Mouse (Mus musculus): ENCODE data around the gene Ifna16. TPM values are rescaled to one million over a fixed set of nuclear protein-coding genes. Genes with fewer than 3 reads are reported as not detected.

Ifna16 gene
- polyA plus RNA-seq, 1 experiment = not detected

- peak; percentile 82 to 93 for DNase-seq
- Histone ChIP-seq H3K4me3 (replicated peaks; ENCODE audit: insufficient read depth, low read depth, low read length) (peak overlapping the region; percentile 97), H3K27ac (ENCODE audit: insufficient read depth, low read length) (no peak overlapping the region), H3K27me3 (ENCODE audit: control insufficient read depth, insufficient read depth, low read length) (no peaks in the 10 kb centered on the region), H3K4me1 (ENCODE audit: control insufficient read depth, insufficient read depth, low read length) (no peaks in the 10 kb centered on the region)
- WGBS = 3% methylated on average over 11 of the region's 11 CpGs
- TF ChIP-seq POLR2A (IDR thresholded peaks at IDR 0.05; ENCODE audit: borderline replicate concordance, insufficient read depth, low read length) = no peak
- TF ChIP-seq CTCF (IDR thresholded peaks at IDR 0.05; ENCODE audit: borderline replicate concordance, insufficient read depth, low read depth, low read length) = peak; percentile 93
Measured at GRCm38 (mm10) chr4:88641077-88641831, 35.5 kb downstream of the Ifna16 start.

GRCm38 (mm10) chr4:88640704-88641076 lies 36.0 kb downstream of the Ifna16 start:
- Histone ChIP-seq H3K27me3 (ENCODE audit: control insufficient read depth, insufficient read depth, low read length) (no peaks in the 10 kb centered on the region), H3K4me1 (ENCODE audit: control insufficient read depth, insufficient read depth, low read length) (no peaks in the 10 kb centered on the region), H3K27ac (ENCODE audit: insufficient read depth, low read length) (no peak overlapping the region), H3K4me3 (replicated peaks; ENCODE audit: insufficient read depth, low read depth, low read length) (peak overlapping the region; percentile 97)
- no peak for TF ChIP-seq POLR2A (IDR thresholded peaks at IDR 0.05; ENCODE audit: borderline replicate concordance, insufficient read depth, low read length)
- TF ChIP-seq CTCF (IDR thresholded peaks at IDR 0.05; ENCODE audit: borderline replicate concordance, insufficient read depth, low read depth, low read length) = no peak
- WGBS = 27% methylated on average over 8 of the region's 8 CpGs
- no peak for DNase-seq

DNA sequence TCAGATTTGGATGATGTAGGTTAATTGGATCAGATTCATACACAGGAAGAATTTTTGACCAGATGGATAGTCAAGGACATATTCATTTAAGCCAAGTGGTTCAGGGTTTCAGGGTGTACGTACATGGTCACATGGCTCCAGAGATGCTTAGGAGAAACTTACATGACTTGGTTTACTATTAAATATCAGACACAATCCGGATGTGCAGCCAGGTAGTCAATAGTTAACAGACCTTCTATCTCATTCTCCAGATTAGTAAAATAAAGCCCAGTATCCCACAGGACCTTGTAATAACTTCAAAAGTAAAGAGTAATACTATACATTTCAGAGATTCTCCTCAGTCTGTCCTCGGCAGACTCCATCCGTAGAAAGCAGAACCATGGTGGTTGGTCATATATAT lies 42.4 kb downstream of the Ifna16 start, which contains the start of gene C87499:
TSS of gene C87499 (minus strand) at position 101 of the 400 bp plus-strand sequence.
- no peaks in the 10 kb centered on the region for H3K27me3 ChIP-seq (ENCODE audit: control insufficient read depth, insufficient read depth, low read length)
- H3K4me1 ChIP-seq (ENCODE audit: control insufficient read depth, insufficient read depth, low read length) = no peaks in the 10 kb centered on the region
- H3K4me3 ChIP-seq (replicated peaks; ENCODE audit: insufficient read depth, low read depth, low read length) = no peak within 1 kb of the TSS
- TF ChIP-seq CTCF (IDR thresholded peaks at IDR 0.05; ENCODE audit: borderline replicate concordance, insufficient read depth, low read depth, low read length) (no peak), POLR2A (IDR thresholded peaks at IDR 0.05; ENCODE audit: borderline replicate concordance, insufficient read depth, low read length) (no peak)
- WGBS = 87% methylated on average over 4 of the region's 4 CpGs
- no peak within 1 kb of the TSS for H3K27ac ChIP-seq (ENCODE audit: insufficient read depth, low read length)
- DNase-seq = no peak

Other genes with a start within 250 kb of the Ifna16 start
- gene Hacd4, start 238.0 kb downstream of the Ifna16 start, polyA plus RNA-seq (2012; rRNA removed) = 0.54 and 0.76 TPM in 2 replicates
- gene Ifnb1, start 154.2 kb downstream of the Ifna16 start, polyA plus RNA-seq (2012; rRNA removed) = not detected in 2 replicates
- gene Ifna15, start 118.7 kb downstream of the Ifna16 start, polyA plus RNA-seq (2012; rRNA removed) = not detected in 2 replicates
- not detected in 2 replicates for gene Ifna14, start 105.1 kb downstream of the Ifna16 start, polyA plus RNA-seq (2012; rRNA removed)
- gene Ifna9, start 84.5 kb downstream of the Ifna16 start, polyA plus RNA-seq (2012; rRNA removed) = not detected in 2 replicates
- gene Ifna12, start 73.5 kb downstream of the Ifna16 start, polyA plus RNA-seq (2012; rRNA removed) = not detected in 2 replicates
- gene C87499, start 42.5 kb downstream of the Ifna16 start, polyA plus RNA-seq (2012; rRNA removed) = not detected in 2 replicates
- not detected in 2 replicates for gene Ifna13, start 32.5 kb downstream of the Ifna16 start, polyA plus RNA-seq (2012; rRNA removed)
- not detected in 2 replicates for gene Ifna2, start 7.0 kb upstream of the Ifna16 start, polyA plus RNA-seq (2012; rRNA removed)
- gene Ifnab, start 14.4 kb upstream of the Ifna16 start, polyA plus RNA-seq (2012; rRNA removed) = not detected in 2 replicates
- 0.59 and 1.2 TPM in 2 replicates for gene Gm26566, start 44.9 kb upstream of the Ifna16 start, polyA plus RNA-seq (2012; rRNA removed)
- gene Klhl9, start 45.5 kb upstream of the Ifna16 start, polyA plus RNA-seq (2012; rRNA removed) = 43.6 and 44.7 TPM in 2 replicates
- gene Gm13271, start 77.9 kb upstream of the Ifna16 start, polyA plus RNA-seq (2012; rRNA removed) = not detected in 2 replicates
- not detected in 2 replicates for gene Gm13283, start 83.2 kb upstream of the Ifna16 start, polyA plus RNA-seq (2012; rRNA removed)
- gene Gm13290, start 96.9 kb upstream of the Ifna16 start, polyA plus RNA-seq (2012; rRNA removed) = not detected in 2 replicates
- gene Gm13289, start 100.0 kb upstream of the Ifna16 start, polyA plus RNA-seq (2012; rRNA removed) = not detected in 2 replicates
- not detected in 2 replicates for gene Gm13272, start 102.9 kb upstream of the Ifna16 start, polyA plus RNA-seq (2012; rRNA removed)
- not detected in 2 replicates for gene Ifnz, start 105.2 kb upstream of the Ifna16 start, polyA plus RNA-seq (2012; rRNA removed)
- gene Gm13276, start 108.8 kb upstream of the Ifna16 start, polyA plus RNA-seq (2012; rRNA removed) = not detected in 2 replicates
- not detected in 2 replicates for gene Gm13277, start 111.7 kb upstream of the Ifna16 start, polyA plus RNA-seq (2012; rRNA removed)
- gene Gm13278, start 114.6 kb upstream of the Ifna16 start, polyA plus RNA-seq (2012; rRNA removed) = not detected in 2 replicates
- not detected in 2 replicates for gene Gm13275, start 117.6 kb upstream of the Ifna16 start, polyA plus RNA-seq (2012; rRNA removed)
- not detected in 2 replicates for gene Gm13279, start 120.5 kb upstream of the Ifna16 start, polyA plus RNA-seq (2012; rRNA removed)
- gene Gm13285, start 122.7 kb upstream of the Ifna16 start, polyA plus RNA-seq (2012; rRNA removed) = not detected in 2 replicates
- gene Gm13287, start 126.3 kb upstream of the Ifna16 start, polyA plus RNA-seq (2012; rRNA removed) = not detected in 2 replicates
- not detected in 2 replicates for gene Gm13288, start 128.6 kb upstream of the Ifna16 start, polyA plus RNA-seq (2012; rRNA removed)
- not detected in 2 replicates for gene Ifna7, start 139.3 kb upstream of the Ifna16 start, polyA plus RNA-seq (2012; rRNA removed)
- not detected in 2 replicates for gene Ifna11, start 143.0 kb upstream of the Ifna16 start, polyA plus RNA-seq (2012; rRNA removed)
- not detected in 2 replicates for gene Ifna6, start 150.5 kb upstream of the Ifna16 start, polyA plus RNA-seq (2012; rRNA removed)
- not detected in 2 replicates for gene Ifna5, start 158.6 kb upstream of the Ifna16 start, polyA plus RNA-seq (2012; rRNA removed)
- gene Ifna4, start 164.9 kb upstream of the Ifna16 start, polyA plus RNA-seq (2012; rRNA removed) = not detected in 2 replicates
- not detected in 2 replicates for gene Ifna1, start 173.2 kb upstream of the Ifna16 start, polyA plus RNA-seq (2012; rRNA removed)
- gene Ifne, start 203.3 kb upstream of the Ifna16 start, polyA plus RNA-seq (2012; rRNA removed) = not detected in 2 replicates